Mouse (Mus musculus): Measurements from ENCODE around the gene Grid2ip. TPM values are rescaled to one million over a fixed set of nuclear protein-coding genes. Genes with fewer than 3 reads are reported as not detected.
A peak's percentile ranks its signal among the peaks of the same experiment; 100 is the strongest.

Gene Grid2ip
- polyA plus RNA-seq, 1 experiment = not detected

DNA sequence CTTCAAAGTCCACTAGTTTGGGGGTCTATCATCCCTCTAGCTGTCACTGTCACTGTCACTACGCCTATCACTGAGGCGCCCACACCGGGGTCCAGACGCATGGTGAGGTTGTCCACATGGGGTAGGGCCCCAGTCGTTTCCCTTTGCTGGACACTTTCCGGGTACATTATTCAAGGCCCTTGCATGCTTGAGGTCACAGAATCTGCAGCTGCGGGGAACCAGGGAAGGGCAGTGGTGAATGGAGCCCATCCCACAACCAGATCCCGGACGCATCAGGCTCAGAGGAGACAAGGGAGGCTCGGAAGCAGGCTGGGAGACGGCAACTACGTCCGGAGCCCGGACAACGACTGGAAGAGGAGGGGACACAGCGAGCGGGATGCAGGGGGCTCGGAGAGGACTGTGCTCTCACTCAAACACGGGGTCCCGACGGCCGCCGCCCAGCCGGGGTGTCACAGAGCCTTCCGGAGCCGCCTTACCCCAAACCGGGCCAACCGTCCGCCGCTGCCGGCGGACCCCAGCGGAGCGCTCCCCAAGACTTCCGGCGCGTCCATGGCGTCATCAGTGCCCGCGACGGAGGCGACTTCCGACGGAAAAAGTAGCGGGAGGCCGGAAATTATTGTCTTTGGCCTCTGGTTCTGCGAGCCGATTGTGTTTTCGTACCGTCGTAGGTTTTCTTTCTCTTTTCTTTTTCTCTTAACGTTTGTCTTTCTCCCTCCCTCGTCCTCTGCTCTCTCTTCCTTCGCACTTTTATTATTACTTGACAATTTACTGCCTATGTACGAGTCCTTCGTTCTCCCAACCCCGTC, 28.2 kb upstream of the Grid2ip start, which contains the start of gene Zdhhc4:
Gene Zdhhc4 (minus strand): TSS at position 567 of the 806 bp plus-strand sequence.
- Histone ChIP-seq H3K4me2 (ENCODE audit: low read depth) (peak within 1 kb of the TSS; percentile 97), H3K4me3 (peak within 1 kb of the TSS; percentile 96), H3K27me3 (ENCODE audit: control insufficient read depth, insufficient read depth, insufficient read length) (no peaks in the 10 kb centered on the region), H3K79me2 (ENCODE audit: control insufficient read depth, insufficient read depth) (peaks cover 16% of the 10 kb centered on the region), H3ac (ENCODE audit: control insufficient read depth, insufficient read length) (peak within 1 kb of the TSS; percentile 50), H3K36me3 (ENCODE audit: control insufficient read depth, insufficient read depth) (peaks cover 10% of the 10 kb centered on the region)
- peak; percentile 58 for TF ChIP-seq POLR2A (IDR thresholded peaks at IDR 0.05; ENCODE audit: insufficient read length, low read depth)
- no peak for TF ChIP-seq MYOD1 (IDR thresholded peaks at IDR 0.05; ENCODE audit: control insufficient read depth in 1 of 3, insufficient read length in 2 of 3, low read depth in 2 of 3)
- no peak for TF ChIP-seq MYOG (IDR thresholded peaks at IDR 0.05; ENCODE audit: control insufficient read depth in 1 of 3, insufficient read depth in 1 of 3, insufficient read length in 2 of 3, low read depth in 2 of 3)
- TF ChIP-seq TCF12 (IDR thresholded peaks at IDR 0.05; ENCODE audit: insufficient read depth, poor library complexity, severe bottlenecking) = no peak
- TF ChIP-seq TCF3 (IDR thresholded peaks at IDR 0.05; ENCODE audit: insufficient read length, low read depth) = no peak
- peak; percentile 50 for TF ChIP-seq POLR2AphosphoS2 (IDR thresholded peaks at IDR 0.05; ENCODE audit: insufficient read length, low read depth)
- peak; percentile 75 for TF ChIP-seq SRF (IDR thresholded peaks at IDR 0.05; ENCODE audit: control insufficient read depth, insufficient read length, low read depth)

DNA sequence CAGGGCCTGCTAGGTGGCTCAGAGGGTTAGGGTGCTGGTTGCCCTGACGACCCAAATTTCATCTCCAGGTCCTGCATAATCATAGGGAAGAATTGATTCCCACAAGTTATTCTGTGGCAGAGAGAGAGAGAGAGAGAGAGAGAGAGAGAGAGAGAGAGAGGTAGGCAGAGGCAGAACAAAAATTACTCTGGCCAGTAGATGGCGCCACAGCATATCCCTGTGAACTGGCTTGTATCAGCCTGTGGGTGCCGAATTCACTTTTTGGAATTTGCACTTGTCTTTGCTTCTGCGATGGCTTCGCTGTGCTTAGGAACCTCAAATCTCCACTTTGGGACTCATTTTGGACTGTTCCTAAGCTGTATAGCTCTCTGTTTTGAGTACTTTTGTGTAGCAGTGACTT, 23.3 kb upstream of the Grid2ip start:
- peak overlapping the region; percentile 63 for H3K4me2 ChIP-seq (ENCODE audit: low read depth)

DNA sequence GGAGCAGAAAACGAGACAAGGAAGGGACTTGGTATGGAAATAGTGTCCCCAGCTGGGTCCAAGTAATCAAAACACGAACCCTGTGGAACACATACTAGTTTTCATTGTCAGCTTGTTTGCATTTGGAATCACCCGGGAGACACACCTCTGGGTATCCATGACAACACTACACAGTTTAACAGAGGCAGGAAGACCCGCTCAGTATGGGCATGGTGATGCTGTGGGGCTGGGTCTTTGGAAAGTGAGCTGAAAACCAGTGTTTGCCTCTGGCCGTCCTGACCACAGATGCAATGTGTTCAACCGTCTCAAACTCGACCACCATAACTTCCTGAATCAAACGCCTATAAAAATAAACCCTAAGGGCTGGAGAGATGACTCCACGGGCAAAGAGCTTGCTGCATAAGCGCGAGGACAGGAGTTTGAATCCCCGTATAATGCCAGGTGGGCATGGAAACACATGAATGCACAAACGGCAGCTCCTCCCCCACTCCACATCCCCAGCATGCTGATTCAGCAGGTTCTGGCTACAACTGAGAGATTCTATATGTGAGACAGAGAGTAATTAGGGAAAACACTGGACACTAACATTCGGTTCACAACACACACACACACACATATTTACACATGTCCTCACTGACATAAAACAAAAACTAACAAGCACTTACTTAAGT, 22.6 kb upstream of the Grid2ip start:
- Histone ChIP-seq H3K79me2 (ENCODE audit: control insufficient read depth, insufficient read depth) (no peaks in the 10 kb centered on the region), H3K36me3 (ENCODE audit: control insufficient read depth, insufficient read depth) (no peaks in the 10 kb centered on the region), H3K4me2 (ENCODE audit: low read depth) (peak overlapping the region; percentile 63), H3K4me3 (no peak overlapping the region), H3K27me3 (ENCODE audit: control insufficient read depth, insufficient read depth, insufficient read length) (peaks cover 20% of the 10 kb centered on the region), H3ac (ENCODE audit: control insufficient read depth, insufficient read length) (no peak overlapping the region)
- no peak for TF ChIP-seq POLR2A (IDR thresholded peaks at IDR 0.05; ENCODE audit: insufficient read length, low read depth)
- no peak for TF ChIP-seq USF1 (IDR thresholded peaks at IDR 0.05; ENCODE audit: low read depth)
- no peak for TF ChIP-seq REST (IDR thresholded peaks at IDR 0.05; ENCODE audit: insufficient read depth, insufficient read length)
- no peak for TF ChIP-seq TCF3 (IDR thresholded peaks at IDR 0.05; ENCODE audit: insufficient read length, low read depth)
- no peak for TF ChIP-seq MAX (IDR thresholded peaks at IDR 0.05; ENCODE audit: low read depth)
- no peak for TF ChIP-seq E2F4 (IDR thresholded peaks at IDR 0.05; ENCODE audit: insufficient read depth)
- TF ChIP-seq SRF (IDR thresholded peaks at IDR 0.05; ENCODE audit: control insufficient read depth, insufficient read length, low read depth) = no peak
- no peak for TF ChIP-seq POLR2AphosphoS2 (IDR thresholded peaks at IDR 0.05; ENCODE audit: insufficient read length, low read depth)
- no peak for TF ChIP-seq CEBPB (IDR thresholded peaks at IDR 0.05; ENCODE audit: insufficient read depth, poor library complexity, severe bottlenecking)
- no peak for TF ChIP-seq MYOD1 (IDR thresholded peaks at IDR 0.05; ENCODE audit: control insufficient read depth in 1 of 3, insufficient read length in 2 of 3, low read depth in 2 of 3)
- TF ChIP-seq TCF12 (IDR thresholded peaks at IDR 0.05; ENCODE audit: insufficient read depth, poor library complexity, severe bottlenecking) = no peak
- no peak for TF ChIP-seq MYOG (IDR thresholded peaks at IDR 0.05; ENCODE audit: control insufficient read depth in 1 of 3, insufficient read depth in 1 of 3, insufficient read length in 2 of 3, low read depth in 2 of 3)

More for the DNA sequence above, 23.3 kb upstream of the Grid2ip start:
- H3K27me3 ChIP-seq (ENCODE audit: control insufficient read depth, insufficient read depth, insufficient read length) = peaks cover 14% of the 10 kb centered on the region
- H3K4me3 ChIP-seq = no peak overlapping the region
- no peak overlapping the region for H3ac ChIP-seq (ENCODE audit: control insufficient read depth, insufficient read length)
- H3K79me2 ChIP-seq (ENCODE audit: control insufficient read depth, insufficient read depth) = peaks cover under 1% of the 10 kb centered on the region
- TF ChIP-seq POLR2A (IDR thresholded peaks at IDR 0.05; ENCODE audit: insufficient read length, low read depth) = no peak
- TF ChIP-seq E2F4 (IDR thresholded peaks at IDR 0.05; ENCODE audit: insufficient read depth) = no peak
- TF ChIP-seq SRF (IDR thresholded peaks at IDR 0.05; ENCODE audit: control insufficient read depth, insufficient read length, low read depth) = no peak
- no peak for TF ChIP-seq MYOG (IDR thresholded peaks at IDR 0.05; ENCODE audit: control insufficient read depth in 1 of 3, insufficient read depth in 1 of 3, insufficient read length in 2 of 3, low read depth in 2 of 3)
- no peak for TF ChIP-seq REST (IDR thresholded peaks at IDR 0.05; ENCODE audit: insufficient read depth, insufficient read length)
- TF ChIP-seq TCF12 (IDR thresholded peaks at IDR 0.05; ENCODE audit: insufficient read depth, poor library complexity, severe bottlenecking) = no peak
- TF ChIP-seq TCF3 (IDR thresholded peaks at IDR 0.05; ENCODE audit: insufficient read length, low read depth) = no peak
- no peak for TF ChIP-seq MAX (IDR thresholded peaks at IDR 0.05; ENCODE audit: low read depth)
- TF ChIP-seq CEBPB (IDR thresholded peaks at IDR 0.05; ENCODE audit: insufficient read depth, poor library complexity, severe bottlenecking) = no peak
- no peak for TF ChIP-seq USF1 (IDR thresholded peaks at IDR 0.05; ENCODE audit: low read depth)
- TF ChIP-seq MYOD1 (IDR thresholded peaks at IDR 0.05; ENCODE audit: control insufficient read depth in 1 of 3, insufficient read length in 2 of 3, low read depth in 2 of 3) = no peak
- no peak for TF ChIP-seq POLR2AphosphoS2 (IDR thresholded peaks at IDR 0.05; ENCODE audit: insufficient read length, low read depth)
- H3K36me3 ChIP-seq (ENCODE audit: control insufficient read depth, insufficient read depth) = no peaks in the 10 kb centered on the region

DNA sequence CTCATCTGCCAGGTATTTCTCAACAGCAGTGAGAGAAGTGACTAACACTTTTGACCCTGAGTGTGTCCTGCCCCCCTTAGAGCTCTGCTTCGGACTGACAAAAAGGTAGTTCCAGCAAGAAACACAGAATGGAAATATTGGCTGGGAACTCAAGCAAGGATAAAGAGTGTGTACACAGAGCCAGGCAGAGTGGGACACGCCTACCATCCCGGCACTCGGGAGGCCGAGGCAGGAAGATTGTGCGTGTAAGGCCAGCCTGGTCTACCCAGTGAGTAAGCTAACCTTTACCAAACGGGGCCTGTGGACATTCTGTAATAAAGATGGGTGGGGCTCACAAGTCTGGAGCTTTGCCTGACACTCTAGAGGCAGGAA, 22.1 kb upstream of the Grid2ip start:
- Histone ChIP-seq H3K36me3 (ENCODE audit: control insufficient read depth, insufficient read depth) (no peaks in the 10 kb centered on the region), H3K4me2 (ENCODE audit: low read depth) (no peak overlapping the region), H3ac (ENCODE audit: control insufficient read depth, insufficient read length) (no peak overlapping the region), H3K4me3 (no peak overlapping the region), H3K27me3 (ENCODE audit: control insufficient read depth, insufficient read depth, insufficient read length) (peaks cover 25% of the 10 kb centered on the region), H3K79me2 (ENCODE audit: control insufficient read depth, insufficient read depth) (no peaks in the 10 kb centered on the region)
- TF ChIP-seq MYOG (IDR thresholded peaks at IDR 0.05; ENCODE audit: control insufficient read depth in 1 of 3, insufficient read depth in 1 of 3, insufficient read length in 2 of 3, low read depth in 2 of 3) (no peak), POLR2AphosphoS2 (IDR thresholded peaks at IDR 0.05; ENCODE audit: insufficient read length, low read depth) (no peak), MAX (IDR thresholded peaks at IDR 0.05; ENCODE audit: low read depth) (no peak), REST (IDR thresholded peaks at IDR 0.05; ENCODE audit: insufficient read depth, insufficient read length) (no peak), TCF3 (IDR thresholded peaks at IDR 0.05; ENCODE audit: insufficient read length, low read depth) (no peak), E2F4 (IDR thresholded peaks at IDR 0.05; ENCODE audit: insufficient read depth) (no peak), CEBPB (IDR thresholded peaks at IDR 0.05; ENCODE audit: insufficient read depth, poor library complexity, severe bottlenecking) (no peak), MYOD1 (IDR thresholded peaks at IDR 0.05; ENCODE audit: control insufficient read depth in 1 of 3, insufficient read length in 2 of 3, low read depth in 2 of 3) (no peak), TCF12 (IDR thresholded peaks at IDR 0.05; ENCODE audit: insufficient read depth, poor library complexity, severe bottlenecking) (no peak), POLR2A (IDR thresholded peaks at IDR 0.05; ENCODE audit: insufficient read length, low read depth) (no peak)

All from myocyte (in vitro differentiated cells).